Mouse (Mus musculus): ENCODE data around the gene Armc9.

DNA sequence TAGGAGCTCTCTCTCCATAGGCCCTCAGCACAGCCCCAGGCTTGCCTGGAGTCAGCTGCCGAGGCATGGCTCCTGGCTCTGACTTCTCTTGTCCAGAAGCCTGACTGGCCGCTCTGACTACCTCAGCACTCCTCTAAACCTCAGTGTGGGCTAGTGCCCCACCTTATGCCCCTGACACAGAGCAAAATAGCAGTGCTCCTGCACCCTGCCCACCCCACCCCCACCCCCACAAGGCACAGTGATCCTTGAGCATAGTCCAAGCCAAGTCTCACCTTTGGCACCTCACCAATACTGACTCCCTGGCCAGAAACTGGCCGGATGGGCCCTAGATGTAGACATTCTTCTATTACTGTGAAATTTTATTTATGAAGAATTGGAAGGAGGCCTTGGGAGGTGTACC lies 152.1 kb downstream of the Armc9 start:
- TF ChIP-seq EP300 (IDR thresholded peaks at IDR 0.05; ENCODE audit: low read length) (no peak), E2F4 (IDR thresholded peaks at IDR 0.05; ENCODE audit: insufficient replicate concordance, low read depth, low read length) (no peak), USF1 (IDR thresholded peaks at IDR 0.05; ENCODE audit: low read depth, low read length) (no peak), ZKSCAN1 (IDR thresholded peaks at IDR 0.05; ENCODE audit: borderline replicate concordance, low read depth, low read length) (no peak), CTCF (conservative IDR thresholded peaks at IDR 0.05 in 1 of 2, IDR thresholded peaks at IDR 0.05 in 1 of 2; ENCODE audit: low read depth in 2 of 2, low read length in 2 of 2) (no peak), POLR2AphosphoS2 (IDR thresholded peaks at IDR 0.05; ENCODE audit: low read depth, low read length) (no peak), MAFK (IDR thresholded peaks at IDR 0.05; ENCODE audit: insufficient replicate concordance, low read length) (no peak), POLR2A (IDR thresholded peaks at IDR 0.05; ENCODE audit: low read depth, low read length) (no peak)

Measured in CH12.LX (cell line).